Mouse (Mus musculus) 3134 (cell line): ENCODE results near the gene Boc.

Source experiments
- DNase-seq: peaks from one replicate; pipeline ENCODE4 v3.0.0-alpha.2; 2011; ENCODE audit warnings: low spot score; ENCODE audit not compliant: insufficient read length; ENCODE audit errors: extremely low read depth

The Boc gene

DNA sequence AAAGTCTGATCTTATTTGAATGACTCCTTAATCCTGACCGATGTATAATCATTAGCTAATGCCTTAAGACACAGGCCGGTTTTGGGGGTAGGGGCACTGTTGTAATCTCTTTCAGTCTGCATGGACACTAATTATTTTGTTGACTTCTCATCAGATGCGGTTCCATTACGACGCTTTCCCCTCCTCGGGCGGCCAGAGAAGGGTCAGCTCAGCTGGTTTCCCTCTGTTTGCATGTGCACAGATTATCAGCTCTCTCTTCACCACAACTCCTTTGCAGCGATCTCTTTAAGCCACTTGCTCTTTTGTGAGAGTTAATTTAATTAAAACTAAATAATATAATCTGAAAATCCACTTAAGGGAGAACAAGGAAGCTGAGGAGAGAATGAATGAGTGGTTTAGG, 29.0 kb downstream of the Boc start:
- DNase-seq = no peak

DNA sequence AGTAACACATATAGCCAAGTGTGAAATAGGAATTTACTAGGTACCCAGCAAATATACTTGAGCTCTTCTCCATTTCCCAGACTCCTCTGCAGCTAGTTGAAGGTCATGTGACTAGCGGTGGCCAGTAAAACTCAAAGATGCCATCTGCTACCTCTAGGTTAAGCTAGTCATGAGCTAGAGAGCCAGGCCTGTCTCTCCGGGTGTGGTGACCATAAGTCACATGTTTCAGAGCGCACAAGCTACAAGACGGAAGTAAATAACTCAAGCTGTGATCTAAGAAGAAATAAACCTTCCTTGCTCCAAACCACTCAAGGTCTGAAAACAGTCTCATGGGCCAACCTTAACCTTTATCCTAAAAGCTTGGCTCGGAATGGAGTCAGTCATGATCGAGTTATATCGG, 29.7 kb downstream of the Boc start:
- DNase-seq = no peak

DNA sequence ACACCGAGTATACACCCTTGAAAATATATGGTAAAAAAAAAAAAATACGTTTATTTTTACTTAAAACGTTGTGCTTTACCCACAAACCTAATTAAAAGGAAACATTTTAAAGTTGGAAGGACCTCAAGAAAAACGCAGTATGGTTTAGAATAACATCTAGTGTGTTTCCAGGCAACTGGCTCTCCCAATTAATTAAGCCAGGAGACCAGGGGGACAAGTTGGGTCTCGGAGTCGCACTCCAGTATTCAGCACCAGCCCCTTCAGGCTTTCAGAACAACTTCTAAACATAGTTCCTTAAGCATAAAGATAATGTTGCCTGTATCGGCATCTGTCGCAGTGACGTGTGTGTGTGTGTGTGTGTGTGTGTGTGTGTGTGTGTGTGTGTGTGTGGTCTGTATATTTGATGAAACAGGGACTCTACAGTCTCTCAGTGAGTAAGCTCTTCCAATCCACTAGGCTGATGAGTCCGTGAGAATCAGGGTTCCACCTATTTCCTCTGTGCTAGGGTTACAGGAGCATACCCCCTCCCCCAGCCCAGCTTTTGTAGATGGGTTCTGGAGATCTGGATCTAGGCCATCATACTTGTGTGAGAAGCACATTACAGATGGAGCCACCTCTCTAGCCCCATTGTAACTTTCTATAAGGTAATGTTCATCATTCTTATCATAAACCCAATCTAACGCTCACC, 31.3 kb downstream of the Boc start:
- no peak for DNase-seq

DNA sequence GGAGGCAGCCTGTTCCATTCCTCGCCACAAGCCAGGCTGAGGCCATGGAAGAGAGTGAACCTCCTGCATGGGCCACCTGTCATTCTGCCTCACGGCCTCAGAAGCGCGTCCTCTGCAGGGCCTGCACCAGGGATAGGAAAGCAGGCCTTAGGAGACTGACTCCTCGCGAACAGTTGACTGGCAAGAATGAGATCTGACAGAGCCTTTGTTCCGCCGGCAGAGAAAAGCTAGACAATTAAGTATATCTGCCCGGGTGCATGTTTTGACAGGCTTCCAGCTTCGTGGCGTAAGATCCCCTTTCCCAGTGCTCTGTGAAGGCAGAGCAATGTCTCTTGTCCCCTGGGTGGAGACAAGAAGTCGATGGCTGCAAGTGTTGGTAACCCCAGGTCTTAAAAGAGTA, 32.0 kb downstream of the Boc start:
- no peak for DNase-seq

DNA sequence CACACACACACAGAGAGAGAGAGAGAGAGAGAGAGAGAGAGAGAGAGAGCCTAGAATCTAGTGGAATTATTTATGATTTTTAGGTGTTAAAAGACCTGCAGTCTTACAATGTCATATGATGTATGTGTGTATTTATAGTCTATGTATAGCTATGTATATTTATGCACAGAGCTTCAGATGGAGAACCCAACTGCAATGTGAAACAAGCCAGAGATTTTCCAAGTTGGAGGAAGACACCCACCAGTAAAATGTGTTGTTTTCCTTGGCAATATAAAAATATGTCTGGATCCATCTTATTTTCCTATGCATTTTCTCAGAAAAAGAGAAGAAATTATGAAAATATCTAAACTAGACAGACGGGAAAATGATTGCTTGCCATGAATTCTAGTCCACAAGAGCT, 32.7 kb downstream of the Boc start:
- no peak for DNase-seq

DNA sequence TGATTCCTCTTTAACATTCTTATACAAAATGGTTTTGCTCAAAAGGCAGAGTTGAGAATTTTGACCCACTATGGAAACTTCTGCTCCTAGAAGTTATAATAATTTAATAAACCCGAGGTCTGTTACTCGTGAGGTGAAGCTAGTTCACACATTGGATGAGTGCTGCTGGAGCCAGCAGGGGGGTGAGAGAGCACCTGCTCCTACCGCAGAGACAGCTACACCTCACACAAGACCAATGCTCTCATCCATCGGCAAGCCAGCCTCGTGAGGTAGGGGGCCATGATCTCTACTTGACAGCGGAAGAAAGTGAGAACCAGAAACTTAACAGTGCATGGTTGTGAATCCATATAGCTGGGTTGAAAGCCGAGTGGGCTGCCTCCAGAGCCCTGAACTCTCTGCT, 35.1 kb downstream of the Boc start:
- no peak for DNase-seq

GRCm38 (mm10) chr16:44516498-44516897, 42.2 kb downstream of the Boc start:
- no peak for DNase-seq

- DNase-seq = no peak
These were observed 48.0 kb downstream of the Boc start for GRCm38 (mm10) chr16:44510521-44511213.

GRCm38 (mm10) chr16:44509458-44510344, 49.0 kb downstream of the Boc start:
- DNase-seq = no peak

DNA sequence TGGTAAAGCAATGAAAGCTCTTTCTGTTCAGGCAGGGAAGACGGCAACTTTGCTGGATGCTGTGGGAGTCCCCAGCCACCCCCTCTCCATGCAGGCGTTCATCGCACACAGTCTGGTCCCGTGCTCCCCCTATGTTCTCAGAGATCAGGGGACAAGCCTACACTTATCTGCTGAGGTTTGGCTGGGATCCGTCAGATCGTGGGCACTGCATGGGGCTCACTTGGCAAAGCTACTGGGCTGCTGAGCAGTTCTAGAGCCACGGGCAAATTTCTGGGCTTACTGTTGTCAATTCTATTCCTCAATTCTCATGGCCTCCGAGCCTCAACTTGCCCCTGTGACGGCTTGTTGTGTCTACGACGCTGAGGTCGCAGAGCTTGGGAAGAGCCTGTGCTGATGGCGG, 49.9 kb downstream of the Boc start:
- DNase-seq = no peak

- DNase-seq = no peak
These were observed 50.7 kb downstream of the Boc start for GRCm38 (mm10) chr16:44508025-44508424.

DNA sequence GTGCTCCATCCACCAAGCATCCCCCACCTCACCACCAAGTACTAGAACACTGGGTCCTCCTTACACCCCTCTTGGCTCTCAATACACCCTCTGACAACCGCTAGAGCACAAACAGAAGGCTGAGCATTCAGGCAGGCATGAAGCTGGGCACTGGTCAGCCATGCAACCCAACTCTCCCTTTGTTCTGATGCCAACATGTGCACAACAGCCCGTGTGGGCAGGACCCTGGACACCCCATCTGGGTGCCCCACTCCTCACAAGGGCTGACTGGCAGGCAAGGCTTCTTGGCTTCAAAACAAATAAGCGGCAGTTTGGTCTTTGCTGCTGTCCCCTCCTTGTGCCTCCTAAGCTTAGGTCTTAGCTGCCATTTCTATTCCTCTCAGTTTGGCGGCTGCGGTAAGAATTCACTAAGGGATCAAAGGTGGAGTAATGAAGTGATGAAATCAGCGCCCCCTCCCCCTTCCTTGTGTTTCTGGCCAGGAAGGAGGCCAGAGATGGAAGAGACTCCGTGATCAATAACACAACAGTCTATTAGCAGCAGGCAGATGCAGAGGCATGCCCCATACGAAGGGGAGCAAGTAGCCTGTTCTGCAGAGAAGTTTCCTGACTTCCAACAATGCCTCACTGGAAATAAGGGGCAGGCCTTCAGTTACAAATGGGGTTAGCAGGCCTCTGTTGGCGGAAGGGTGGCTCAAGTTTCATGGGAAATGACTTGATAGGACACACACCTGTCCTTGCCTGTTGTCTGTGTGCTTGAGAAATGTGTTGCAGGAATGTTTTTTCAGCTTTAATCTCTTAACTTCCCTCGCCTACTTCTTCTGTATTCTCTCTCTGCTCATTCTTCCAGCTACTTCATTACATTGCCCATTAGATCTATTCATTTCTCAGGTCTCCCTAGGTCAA, 51.4 kb downstream of the Boc start:
- no peak for DNase-seq

- no peak for DNase-seq
These were observed 53.5 kb downstream of the Boc start for GRCm38 (mm10) chr16:44505243-44505642.

DNA sequence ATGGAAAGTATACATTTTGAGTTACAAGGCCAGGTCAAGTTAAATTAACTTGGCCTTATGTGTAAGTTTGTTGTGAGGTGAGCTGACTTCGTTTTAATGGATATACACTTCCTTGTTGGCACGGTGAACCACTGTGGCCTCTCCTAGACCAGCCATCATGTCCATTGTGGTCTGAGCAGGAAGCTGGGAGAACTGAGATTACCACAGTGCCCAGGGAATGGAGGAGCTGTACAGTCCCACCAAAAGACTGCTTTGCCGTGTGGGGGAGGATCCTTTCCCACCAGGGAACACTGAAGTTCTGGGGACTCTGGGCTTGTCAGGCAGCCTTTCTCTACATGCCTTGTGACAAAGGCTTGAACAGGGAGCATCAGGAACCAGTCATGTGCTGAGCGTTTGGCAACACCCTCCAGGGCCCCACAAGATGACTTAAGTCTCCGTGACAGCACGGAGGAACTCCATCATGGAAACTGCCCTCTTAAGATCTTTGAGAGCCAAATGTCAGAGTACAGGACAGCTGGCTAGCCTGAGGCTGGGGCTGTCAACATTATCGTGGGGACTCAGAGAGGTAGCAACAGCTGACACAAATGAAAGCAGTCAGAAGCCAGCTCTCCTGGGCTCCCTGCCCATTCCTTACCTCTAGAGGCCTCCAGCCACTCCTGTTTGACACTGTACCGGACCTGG, 55.7 kb downstream of the Boc start:
- DNase-seq = no peak

DNA sequence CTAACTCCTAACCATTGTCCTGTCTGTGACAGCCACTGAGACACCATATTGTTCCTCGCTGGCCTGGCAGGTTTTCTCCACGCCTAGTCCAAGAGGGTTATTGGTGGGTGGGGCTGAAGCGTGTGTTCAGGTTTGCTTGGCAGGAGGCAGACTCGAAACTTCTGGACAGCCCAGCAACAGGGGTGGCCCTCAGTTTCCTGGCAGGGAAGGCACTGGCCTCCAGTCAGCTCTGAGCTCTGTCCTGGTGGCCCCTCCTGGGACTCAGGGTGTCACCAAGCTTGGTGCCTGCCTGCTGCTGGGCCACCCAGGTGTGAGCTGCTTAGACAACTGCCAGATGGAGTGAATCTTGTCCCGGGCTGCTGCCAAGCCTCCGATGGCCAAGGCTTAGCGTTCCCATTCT, 56.4 kb downstream of the Boc start:
- DNase-seq = no peak

DNA sequence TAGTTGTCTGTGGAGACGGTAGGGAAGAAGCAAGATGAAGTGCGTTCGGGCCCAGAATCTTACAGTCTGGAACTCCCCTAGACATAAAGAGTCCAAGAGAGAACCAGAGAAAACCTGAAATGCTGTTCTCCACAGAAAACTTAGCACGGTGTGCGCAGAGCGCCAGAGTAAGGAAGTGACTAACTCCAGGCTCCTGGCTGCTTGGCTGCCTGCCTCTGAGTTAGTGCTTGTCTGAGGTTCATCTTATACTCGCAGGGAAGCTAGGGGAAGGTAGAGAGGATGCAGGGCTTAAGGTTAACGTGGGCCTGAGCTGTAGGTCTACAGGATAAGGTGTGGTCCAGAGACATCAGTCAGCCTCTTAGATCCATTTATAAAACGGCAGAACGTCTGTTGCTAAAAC, 56.9 kb downstream of the Boc start:
- DNase-seq = no peak

GRCm38 (mm10) chr16:44498447-44498846, 60.2 kb downstream of the Boc start:
- no peak for DNase-seq

GRCm38 (mm10) chr16:44496971-44497464, 61.7 kb downstream of the Boc start:
- DNase-seq = no peak

- DNase-seq = no peak
These were observed 64.1 kb downstream of the Boc start for GRCm38 (mm10) chr16:44494441-44495108.
